Mouse (Mus musculus): ENCODE data around the gene Thpo. TPM values are rescaled to one million over a fixed set of nuclear protein-coding genes. Genes with fewer than 3 reads are reported as not detected.

The Thpo gene
- polyA plus RNA-seq, 1 experiment from 2014 or later = 1.2 TPM

GRCm38 (mm10) chr16:20676702-20677101 lies 57.6 kb downstream of the Thpo start:
- H3K36me3 ChIP-seq (ENCODE audit: control insufficient read depth, insufficient read depth, low read length) = peaks cover 70% of the 10 kb centered on the region
- no peak for ATAC-seq (replicated peaks; ENCODE audit: low FRiP score, low TSS enrichment, low read depth)

GRCm38 (mm10) chr16:20675213-20675612 lies 59.1 kb downstream of the Thpo start:
- ATAC-seq (replicated peaks; ENCODE audit: low FRiP score, low TSS enrichment, low read depth) (no peak), DNase-seq (ENCODE audit: low spot score) (no peak)
- 94% methylated on average over 6 of the region's 6 CpGs for WGBS
- no peak overlapping the region for H3K9ac ChIP-seq (ENCODE audit: low read length)
- H3K36me3 ChIP-seq (ENCODE audit: control insufficient read depth, insufficient read depth, low read length) = peaks cover 55% of the 10 kb centered on the region
- no peak overlapping the region for H3K27ac ChIP-seq (ENCODE audit: low read depth)
- H3K4me3 ChIP-seq (ENCODE audit: low read depth, low read length) = no peak overlapping the region
- H3K9me3 ChIP-seq (ENCODE audit: control insufficient read depth, low read length) = no peaks in the 10 kb centered on the region
- H3K4me2 ChIP-seq (ENCODE audit: low read length) = no peak overlapping the region
- no peaks in the 10 kb centered on the region for H3K27me3 ChIP-seq (replicated peaks; ENCODE audit: control insufficient read depth, insufficient read depth, low read length)
- H3K4me1 ChIP-seq (replicated peaks; ENCODE audit: control insufficient read depth, insufficient read depth, low read length) = peaks cover 12% of the 10 kb centered on the region

More at GRCm38 (mm10) chr16:20676702-20677101, 57.6 kb downstream of the Thpo start:
- H3K27ac ChIP-seq (ENCODE audit: low read depth) = no peak overlapping the region
- no peak overlapping the region for H3K4me3 ChIP-seq (ENCODE audit: low read depth, low read length)
- H3K4me2 ChIP-seq (ENCODE audit: low read length) = no peak overlapping the region
- H3K9ac ChIP-seq (ENCODE audit: low read length) = no peak overlapping the region
- H3K9me3 ChIP-seq (ENCODE audit: control insufficient read depth, low read length) = no peaks in the 10 kb centered on the region
- 78% methylated on average over 4 of the region's 4 CpGs for WGBS
- H3K27me3 ChIP-seq (replicated peaks; ENCODE audit: control insufficient read depth, insufficient read depth, low read length) = no peaks in the 10 kb centered on the region
- no peak for DNase-seq (ENCODE audit: low spot score)
- peaks cover 12% of the 10 kb centered on the region for H3K4me1 ChIP-seq (replicated peaks; ENCODE audit: control insufficient read depth, insufficient read depth, low read length)

Other genes with a start within 250 kb of the Thpo start
- gene Eif2b5, start 235.7 kb downstream of the Thpo start, polyA plus RNA-seq (2014; fragmentation: Nextera tagmentation; extraction: Ambion mirVana) = 98.9 and 99.8 TPM in 2 replicates
- 24.6 and 26.1 TPM in 2 replicates for gene Dvl3, start 217.5 kb downstream of the Thpo start, polyA plus RNA-seq (2014; fragmentation: Nextera tagmentation; extraction: Ambion mirVana)
- gene Ap2m1, start 199.0 kb downstream of the Thpo start, polyA plus RNA-seq (2014; fragmentation: Nextera tagmentation; extraction: Ambion mirVana) = 630 and 682 TPM in 2 replicates
- gene Abcf3, start 185.9 kb downstream of the Thpo start, polyA plus RNA-seq (2014; fragmentation: Nextera tagmentation; extraction: Ambion mirVana) = 47.9 and 55.5 TPM in 2 replicates
- gene Vwa5b2, start 145.0 kb downstream of the Thpo start, polyA plus RNA-seq (2014; fragmentation: Nextera tagmentation; extraction: Ambion mirVana) = 5.3 and 6.2 TPM in 2 replicates
- gene Eef1akmt4, start 122.9 kb downstream of the Thpo start, polyA plus RNA-seq (2014; fragmentation: Nextera tagmentation; extraction: Ambion mirVana) = 42.3 and 43.7 TPM in 2 replicates
- gene Gm49333, start 122.9 kb downstream of the Thpo start, polyA plus RNA-seq (2014; fragmentation: Nextera tagmentation; extraction: Ambion mirVana) = not detected in 2 replicates
- gene Alg3, start 122.8 kb downstream of the Thpo start, polyA plus RNA-seq (2014; fragmentation: Nextera tagmentation; extraction: Ambion mirVana) = 51.3 and 53.6 TPM in 2 replicates
- 1.6 and 1.7 TPM in 2 replicates for gene Camk2n2, start 113.2 kb downstream of the Thpo start, polyA plus RNA-seq (2014; fragmentation: Nextera tagmentation; extraction: Ambion mirVana)
- 1.0 and 1.2 TPM in 2 replicates for gene Ece2, start 104.7 kb downstream of the Thpo start, polyA plus RNA-seq (2014; fragmentation: Nextera tagmentation; extraction: Ambion mirVana)
- 291 and 321 TPM in 2 replicates for gene Psmd2, start 82.9 kb downstream of the Thpo start, polyA plus RNA-seq (2014; fragmentation: Nextera tagmentation; extraction: Ambion mirVana)
- gene Eif4g1, start 66.2 kb downstream of the Thpo start, polyA plus RNA-seq (2014; fragmentation: Nextera tagmentation; extraction: Ambion mirVana) = 157 and 171 TPM in 2 replicates
- gene Fam131a, start 41.3 kb downstream of the Thpo start, polyA plus RNA-seq (2014; fragmentation: Nextera tagmentation; extraction: Ambion mirVana) = 8.7 and 9.1 TPM in 2 replicates
- gene Polr2h, start 16.8 kb downstream of the Thpo start, polyA plus RNA-seq (2014; fragmentation: Nextera tagmentation; extraction: Ambion mirVana) = 125 and 133 TPM in 2 replicates
- gene Clcn2, start 16.8 kb downstream of the Thpo start, polyA plus RNA-seq (2014; fragmentation: Nextera tagmentation; extraction: Ambion mirVana) = 15.1 and 15.9 TPM in 2 replicates
- 3.7 and 4.2 TPM in 2 replicates for gene Chrd, start 1.4 kb downstream of the Thpo start, polyA plus RNA-seq (2014; fragmentation: Nextera tagmentation; extraction: Ambion mirVana)

Data from intestine, embryonic 14.5 days (tissue).